Mouse (Mus musculus): ENCODE measurements around the gene Upk3b.

GRCm38 (mm10) chr5:136027612-136028311 lies 10.5 kb upstream of the Upk3b start:
- no peak for TF ChIP-seq CTCF (IDR thresholded peaks at IDR 0.05; ENCODE audit: insufficient read depth, low read length)
- no peak for TF ChIP-seq POLR2A (IDR thresholded peaks at IDR 0.05; ENCODE audit: borderline replicate concordance, extremely low read depth, low read depth, low read length)

All from lung, adult 2 months (tissue).